Mouse (Mus musculus) brain, embryonic 18.5 days (tissue): ENCODE data around the gene Hoga1.

Experiments used
- DNase-seq: peaks from one replicate; pipeline ENCODE4 v3.0.0-alpha.2; 2012; ENCODE audit warnings: low read depth, low spot score

Hoga1 gene

DNA sequence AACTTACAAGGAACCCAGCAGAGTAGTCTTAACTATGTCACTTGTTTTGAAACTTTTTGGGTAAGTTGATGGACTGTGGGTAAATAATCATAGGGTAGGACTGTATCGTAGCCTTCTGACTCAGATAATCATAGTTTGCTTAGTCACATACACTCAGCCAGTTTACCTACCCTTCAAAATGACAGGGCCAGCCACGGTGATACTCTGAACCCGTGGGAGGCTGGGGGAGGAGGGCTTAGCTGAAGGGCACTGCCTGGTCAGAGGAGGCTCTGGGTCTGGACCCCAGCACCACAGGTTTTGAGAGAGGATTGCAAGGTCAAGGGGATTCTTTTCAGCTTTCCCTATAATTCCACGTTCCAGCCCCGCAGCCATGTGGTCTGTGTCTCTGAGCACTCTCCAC is 73.2 kb downstream of the Hoga1 start:
- DNase-seq: no peak

DNA sequence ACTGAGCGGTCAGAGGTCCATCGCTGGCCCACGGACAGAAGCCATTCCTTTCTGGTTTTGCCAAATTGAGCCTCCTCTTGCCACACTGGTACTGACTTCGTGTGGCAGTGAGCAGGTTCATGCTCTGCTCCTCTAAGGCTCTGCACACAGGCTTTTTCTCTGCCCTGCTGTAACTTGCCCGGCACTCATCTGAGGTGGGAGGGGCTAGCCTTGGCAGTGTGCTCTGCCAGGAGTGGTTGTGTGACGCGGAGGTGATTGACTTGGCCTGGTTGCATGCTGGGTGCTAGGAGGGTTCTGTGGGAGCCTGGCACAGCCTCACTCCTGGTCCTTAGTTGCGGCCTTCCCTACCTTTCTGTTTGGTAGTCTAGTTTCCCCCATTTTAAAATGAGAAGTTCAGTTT is 75.0 kb downstream of the Hoga1 start:
- no peak for DNase-seq
